Mouse (Mus musculus): ENCODE results near the gene Cic. TPM values are rescaled to one million over a fixed set of nuclear protein-coding genes. Genes with fewer than 3 reads are reported as not detected.

Gene Cic
- total RNA-seq, 2 experiments from 2014 or later = 212 to 225 TPM

- DNase-seq (ENCODE audit: low spot score in 2 of 2) = no peak
Measured at GRCm38 (mm10) chr7:25268588-25268987, 1.1 kb downstream of the Cic start.

GRCm38 (mm10) chr7:25269029-25269428 lies 1.5 kb downstream of the Cic start:
- no peak for DNase-seq (ENCODE audit: low spot score in 2 of 2)

DNA sequence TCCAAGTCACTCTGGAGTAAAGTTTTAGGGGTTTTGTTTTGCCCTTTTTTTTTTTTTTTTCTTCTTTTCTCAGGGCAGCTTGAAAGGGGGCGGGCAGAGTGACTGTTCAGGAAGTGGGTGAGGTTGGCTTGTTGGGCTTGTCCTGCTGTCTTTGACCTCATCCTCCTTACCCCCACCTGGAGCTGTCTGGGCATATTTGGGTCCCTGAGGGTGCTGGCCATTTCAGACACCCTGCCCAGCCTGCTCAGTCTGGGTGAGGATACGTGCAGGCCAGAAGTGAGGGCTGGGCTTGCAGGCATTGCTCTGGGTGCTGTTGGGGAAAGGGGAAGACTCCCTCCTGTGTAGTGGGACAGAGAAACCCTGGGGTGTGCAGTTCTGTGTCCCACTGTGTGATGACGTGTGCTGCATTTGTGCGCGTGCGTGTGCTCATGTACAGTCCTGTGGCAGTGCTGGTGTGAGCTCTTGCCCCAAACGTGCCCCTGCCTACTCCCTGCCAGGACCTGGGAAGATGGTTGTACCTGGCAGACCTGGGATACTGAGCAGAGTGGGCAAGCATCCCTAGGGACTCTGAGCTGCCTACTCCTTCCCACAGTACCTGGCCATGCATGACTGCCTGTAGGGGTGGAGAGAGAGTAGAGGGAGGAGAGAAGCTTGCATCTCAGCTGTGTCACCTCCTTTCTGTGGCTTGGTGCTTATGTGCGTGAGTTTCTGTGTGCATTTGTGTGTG lies 2.2 kb downstream of the Cic start:
- no peak for DNase-seq (ENCODE audit: low spot score in 2 of 2)

- no peak for DNase-seq (ENCODE audit: low spot score in 2 of 2)
Measured at GRCm38 (mm10) chr7:25270652-25271633, 3.4 kb downstream of the Cic start.

DNA sequence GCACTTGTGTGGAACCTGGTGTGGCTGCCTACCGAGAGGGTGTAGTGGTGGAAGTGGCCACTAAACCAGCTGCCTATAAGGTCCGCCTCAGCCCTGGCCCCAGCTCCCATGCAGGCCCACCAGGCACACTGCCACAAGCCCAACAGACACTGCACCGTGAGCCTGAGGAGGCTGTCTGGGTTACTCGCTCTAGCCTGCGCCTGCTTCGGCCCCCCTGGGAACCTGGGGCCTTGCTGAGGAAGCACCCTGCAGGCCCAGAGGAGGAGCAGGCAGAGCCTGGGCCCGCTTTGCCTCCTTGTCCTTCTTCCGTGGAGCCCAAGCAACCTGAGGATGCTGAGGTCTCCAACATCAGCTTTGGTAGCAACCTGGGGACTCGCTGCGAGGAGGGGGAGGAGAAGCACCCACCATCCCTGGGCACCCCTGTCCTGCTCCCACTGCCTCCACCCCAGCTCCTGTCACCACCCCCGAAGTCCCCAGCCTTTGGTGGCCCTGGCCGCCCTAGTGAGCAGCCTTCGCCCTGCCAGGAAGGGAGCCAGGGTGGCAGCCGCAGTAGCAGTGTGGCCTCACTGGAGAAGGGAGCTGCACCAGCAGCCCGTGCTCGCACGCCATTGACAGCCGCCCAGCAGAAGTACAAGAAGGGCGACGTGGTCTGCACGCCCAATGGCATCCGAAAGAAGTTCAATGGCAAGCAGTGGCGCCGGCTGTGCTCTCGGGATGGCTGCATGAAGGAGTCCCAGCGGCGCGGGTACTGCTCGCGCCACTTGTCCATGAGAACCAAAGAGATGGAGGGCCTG lies 4.3 kb downstream of the Cic start:
- DNase-seq (ENCODE audit: low spot score in 2 of 2) = no peak

GRCm38 (mm10) chr7:25272445-25273258 lies 5.1 kb downstream of the Cic start:
- DNase-seq (ENCODE audit: low spot score in 2 of 2) = no peak

DNA sequence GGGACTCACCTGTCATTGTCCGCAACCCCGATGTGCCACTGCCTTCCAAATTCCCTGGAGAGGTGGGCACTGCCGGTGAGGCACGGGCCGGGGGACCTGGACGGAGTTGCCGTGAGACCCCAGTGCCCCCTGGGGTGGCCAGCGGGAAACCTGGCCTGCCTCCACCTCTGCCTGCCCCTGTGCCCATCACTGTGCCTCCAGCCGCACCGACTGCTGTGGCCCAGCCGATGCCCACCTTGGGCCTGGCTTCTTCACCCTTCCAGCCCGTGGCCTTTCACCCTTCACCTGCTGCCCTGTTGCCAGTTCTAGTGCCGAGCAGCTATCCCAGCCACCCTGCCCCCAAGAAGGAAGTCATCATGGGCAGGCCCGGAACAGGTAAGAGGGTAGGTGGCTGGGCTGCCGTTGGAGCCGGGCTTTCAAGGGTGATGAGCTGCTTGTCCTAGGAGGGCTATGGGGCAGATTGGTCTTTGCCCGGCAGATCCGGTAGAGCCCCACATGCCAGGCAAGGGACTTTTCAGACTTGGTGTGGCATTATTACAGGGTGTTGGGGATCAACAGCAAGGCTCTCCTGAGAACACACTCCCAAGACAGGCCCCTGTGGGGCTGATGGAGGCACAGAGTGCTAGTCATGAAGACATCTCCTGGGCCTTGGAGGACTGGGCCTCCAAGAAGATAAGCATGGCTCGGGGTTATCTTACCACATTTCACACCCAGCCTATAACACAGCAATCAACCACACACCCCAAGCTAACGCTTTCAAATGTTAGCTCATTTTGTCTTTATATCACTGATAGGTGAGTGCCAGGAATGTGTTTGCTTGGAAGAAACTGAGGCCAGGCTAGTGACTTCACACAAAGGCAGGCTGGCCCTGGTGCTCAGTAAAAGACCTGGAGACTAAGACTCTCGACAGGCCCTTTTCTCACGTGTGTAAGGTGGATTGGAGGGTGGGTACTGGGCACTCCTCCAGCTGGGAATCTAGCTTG lies 6.0 kb downstream of the Cic start:
- no peak for DNase-seq (ENCODE audit: low spot score in 2 of 2)

- DNase-seq (ENCODE audit: low spot score in 2 of 2) = no peak
Measured at GRCm38 (mm10) chr7:25274571-25274970, 7.1 kb downstream of the Cic start.

DNA sequence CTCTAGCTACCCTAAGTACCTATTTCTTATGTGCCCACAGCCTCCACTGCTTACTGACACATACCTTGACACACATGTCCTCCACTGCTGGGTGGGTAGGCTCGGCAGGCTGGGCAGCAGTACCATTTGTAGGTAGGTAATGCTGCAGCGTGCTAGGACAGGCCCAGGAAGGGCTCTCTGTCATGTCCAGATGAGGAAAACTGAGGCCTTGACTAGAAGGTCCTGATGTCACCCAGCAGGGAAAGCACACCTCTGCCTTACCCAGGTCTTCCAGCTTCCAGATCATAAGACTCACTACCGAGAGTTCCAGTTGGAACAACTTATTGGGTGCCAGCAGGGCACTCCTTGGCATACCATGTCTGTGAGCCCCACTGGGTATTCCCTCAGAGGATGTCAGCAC lies 7.5 kb downstream of the Cic start:
- no peak for DNase-seq (ENCODE audit: low spot score in 2 of 2)

GRCm38 (mm10) chr7:25275555-25276298 lies 8.2 kb downstream of the Cic start:
- DNase-seq (ENCODE audit: low spot score in 2 of 2) = no peak

GRCm38 (mm10) chr7:25277405-25277804 lies 9.9 kb downstream of the Cic start:
- peak in 1 of 2 experiments; percentile 3 for DNase-seq (ENCODE audit: low spot score in 2 of 2)

DNA sequence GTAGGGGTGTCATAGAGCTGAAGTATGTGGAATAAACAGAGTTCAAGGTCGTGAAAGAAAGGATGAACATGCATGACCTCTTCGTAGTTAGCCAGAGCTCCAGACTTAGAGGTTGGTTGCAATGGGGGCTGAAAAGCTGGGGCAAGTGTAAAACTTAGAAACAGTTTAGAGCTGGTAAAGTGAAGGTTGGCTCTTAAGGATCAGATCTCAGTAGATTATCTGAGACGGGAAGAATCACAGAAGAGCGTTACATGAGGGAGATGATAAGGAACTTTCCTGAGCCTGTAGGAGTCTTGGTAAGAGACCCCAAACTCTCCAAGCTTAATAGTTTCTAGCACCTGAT lies 10.5 kb downstream of the Cic start:
- no peak for DNase-seq (ENCODE audit: low spot score in 2 of 2)

DNA sequence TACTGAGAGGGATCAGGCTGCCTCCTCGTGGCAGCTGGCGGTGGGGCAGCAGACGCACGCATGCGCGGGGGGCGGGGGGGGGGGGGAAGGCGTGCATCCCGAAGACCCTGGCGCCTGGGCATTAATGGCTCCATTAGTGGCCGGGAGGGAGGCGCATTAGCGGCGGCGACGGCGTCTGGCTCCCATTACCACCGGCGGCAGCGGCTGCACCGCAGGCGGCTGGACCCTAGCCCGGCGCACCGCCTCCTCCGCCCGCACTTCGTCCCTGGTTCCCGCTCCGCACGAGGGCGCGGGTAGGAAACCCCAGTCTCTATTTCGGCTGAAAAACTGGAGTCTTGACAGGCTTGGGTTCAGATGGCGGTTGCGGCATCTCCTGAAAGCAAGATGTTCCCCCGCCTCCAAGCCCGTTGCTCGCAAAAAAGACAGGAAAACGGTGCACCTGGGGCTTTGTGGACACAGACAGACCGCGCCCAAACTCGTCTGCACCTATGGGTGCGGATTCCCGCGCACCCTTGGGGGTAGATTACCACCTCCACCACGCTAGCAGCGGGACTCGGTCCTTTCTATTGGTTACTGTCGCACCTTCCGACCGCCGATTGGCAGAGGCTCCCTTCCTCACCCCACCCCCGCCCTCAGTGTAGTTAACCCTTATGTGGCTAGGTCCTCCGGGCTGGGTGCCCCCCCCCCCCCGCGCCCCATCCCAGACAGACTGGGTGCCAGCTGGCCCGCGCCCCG lies 11.0 kb downstream of the Cic start:
- DNase-seq (ENCODE audit: low spot score in 2 of 2) = peak; percentile 76 to 79

- peak; percentile 80 to 86 for DNase-seq (ENCODE audit: low spot score in 2 of 2)
Measured at GRCm38 (mm10) chr7:25279076-25279860, 11.8 kb downstream of the Cic start.

DNA sequence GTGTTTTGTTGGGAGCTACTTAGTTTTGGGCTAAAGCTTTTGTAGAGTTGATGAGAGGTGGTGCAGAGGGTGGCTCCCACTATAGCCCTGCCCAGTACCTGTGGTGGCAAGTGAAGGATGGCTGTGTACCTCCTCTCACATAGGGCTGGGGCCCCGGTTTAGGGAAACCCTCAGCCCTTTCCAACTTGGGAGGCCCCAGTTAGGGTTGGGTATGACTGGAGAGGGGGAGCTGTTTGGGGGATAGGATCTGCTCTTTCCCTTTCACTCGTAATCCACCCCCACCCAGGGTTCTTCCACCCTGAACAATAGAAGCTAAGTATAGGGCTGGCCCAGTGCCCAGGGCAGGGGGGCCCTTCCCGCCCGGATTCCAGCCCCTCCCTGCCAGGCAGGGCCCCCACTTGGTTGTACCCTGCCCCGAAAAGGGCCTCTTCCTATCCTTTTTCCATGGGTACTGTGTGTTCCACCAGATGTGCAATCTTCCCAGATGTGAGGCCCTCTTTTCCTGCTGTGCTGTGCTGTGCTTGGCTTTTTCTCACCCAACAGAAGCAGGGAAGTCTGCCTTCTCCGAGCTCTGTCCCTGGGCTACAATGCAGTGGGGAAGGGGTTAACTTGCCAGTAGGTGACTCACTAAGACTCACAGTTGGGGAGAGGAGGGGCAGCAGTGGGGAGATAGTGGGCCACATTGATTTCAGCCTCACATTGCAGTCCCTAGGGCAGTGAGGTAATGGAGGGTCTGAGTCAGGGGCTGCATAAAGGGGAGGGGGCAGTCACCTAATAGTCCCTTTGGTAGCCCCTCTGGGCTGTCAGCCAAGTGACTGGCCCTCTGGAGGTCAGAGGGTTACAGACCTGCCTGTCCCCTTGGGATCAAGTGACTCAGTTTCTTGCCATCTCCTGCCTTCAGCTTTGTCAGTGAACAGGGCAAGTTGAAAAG lies 12.6 kb downstream of the Cic start:
- DNase-seq (ENCODE audit: low spot score in 2 of 2) = peak in 1 of 2 experiments; percentile 18

- peak in 1 of 2 experiments; percentile 10 for DNase-seq (ENCODE audit: low spot score in 2 of 2)
Measured at GRCm38 (mm10) chr7:25281166-25281733, 13.7 kb downstream of the Cic start.

All from left cerebral cortex, adult 18-20 months (tissue).